Comparison of ENCODE assay signal across 8 mouse cellular contexts in the genomic region with DNA sequence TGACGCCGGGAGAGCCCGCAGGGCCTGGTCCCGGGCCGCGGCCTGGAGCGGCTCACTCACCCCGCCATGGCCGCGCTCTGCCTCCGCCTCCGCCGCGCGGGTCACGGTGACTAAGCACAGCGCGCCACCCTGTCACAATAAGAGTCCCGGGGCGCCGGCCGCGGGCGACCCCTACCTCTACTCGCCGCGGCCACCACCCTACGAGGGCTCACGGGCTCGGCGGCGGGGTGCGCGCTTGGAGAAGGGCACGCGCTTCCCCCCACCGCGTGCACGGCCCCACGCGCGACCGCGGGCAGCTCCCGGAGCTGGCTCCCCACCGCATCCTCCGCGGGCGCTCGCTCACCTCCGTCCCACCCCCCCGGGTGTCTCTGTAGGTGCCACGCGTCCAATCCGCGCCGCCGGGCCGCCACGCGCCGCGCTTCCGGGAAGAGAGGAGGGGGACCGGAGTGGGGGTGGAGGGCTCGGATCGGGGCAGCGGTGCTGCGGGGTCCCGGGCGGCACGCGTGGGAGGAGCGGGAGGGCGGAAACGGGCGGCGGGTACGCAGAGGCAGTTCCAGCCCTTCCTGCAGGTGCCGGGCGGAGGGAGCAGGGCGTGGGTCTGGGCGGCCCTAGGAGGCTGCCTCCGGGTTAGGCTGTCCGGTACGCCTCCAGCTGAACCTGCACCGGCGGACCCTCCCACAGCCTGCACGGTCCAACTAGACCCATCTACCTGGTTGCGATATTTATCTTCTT. TPM values are rescaled to one million over a fixed set of nuclear protein-coding genes. Genes with fewer than 3 reads are reported as not detected.
DNase-seq lines count a peak whose midpoint lies in the region; ATAC-seq and TF ChIP-seq lines count a peak whose summit lies in the region.

A gene (minus strand): TSS at position 629 of the 732 bp plus-strand sequence.

- peaks cover 14% of the 10 kb centered on the region; the same call in 1 of the 2 replicates for H3K4me1 ChIP-seq in forebrain, postnatal 0 days (ENCODE audit: insufficient read depth)
- peaks cover 17% of the 10 kb centered on the region for H3K4me1 ChIP-seq in lung, embryonic 16.5 days (replicated peaks; ENCODE audit: control insufficient read depth, insufficient read depth, low read length)

- intact Hi-C loops in heart, postnatal 36 days (cut with DNase I): loop anchor here (2.0 kb wide), 2 partner anchors 26 to 52 kb away; a partner anchor contains a TSS

- H3K4me2 ChIP-seq in forebrain, postnatal 0 days (ENCODE audit: low read depth): peak within 1 kb of the TSS; percentile 76
- H3K4me2 ChIP-seq in lung, embryonic 16.5 days (ENCODE audit: low read depth, low read length): peak within 1 kb of the TSS; percentile 73

- under 1% methylated on average over 70 of the region's 90 CpGs for WGBS in forebrain, postnatal 0 days
- under 1% methylated on average over 55 of the region's 90 CpGs for WGBS in lung, embryonic 16.5 days

- H3K4me3 ChIP-seq in forebrain, postnatal 0 days (ENCODE audit: low read depth, low read length): peak within 1 kb of the TSS; percentile 82
- H3K4me3 ChIP-seq in layer of hippocampus, adult 2 months: peak within 1 kb of the TSS; percentile 82
- H3K4me3 ChIP-seq in lung, embryonic 16.5 days (ENCODE audit: low read length): peak within 1 kb of the TSS; percentile 95

- no peak; the same call in 1 of the 2 replicates for TF ChIP-seq CTCF in forebrain, postnatal 0 days (IDR thresholded peaks at IDR 0.05; ENCODE audit: low read depth)
- no peak; the same call in 1 of the 2 replicates for TF ChIP-seq CTCF in layer of hippocampus, adult 2 months (conservative IDR thresholded peaks at IDR 0.05)

- H3K27me3 ChIP-seq in forebrain, postnatal 0 days (ENCODE audit: insufficient read depth, low read length): peaks cover 7% of the 10 kb centered on the region
- H3K27me3 ChIP-seq in lung, embryonic 16.5 days (ENCODE audit: control insufficient read depth, insufficient read depth, low read depth, low read length): peaks cover 20% of the 10 kb centered on the region

- DNase-seq in ES-CJ7 (ENCODE audit: low read depth, low spot score): peak; percentile 66
- peak; percentile 77 to 88 for DNase-seq in cerebellum, adult 18-20 months
- DNase-seq in forebrain, postnatal 0 days: peak; percentile 81
- DNase-seq in heart, postnatal 36 days: peak; percentile 85 to 91
- DNase-seq in layer of hippocampus, adult 2 months (ENCODE audit: low spot score in 2 of 2): peak; percentile 45 to 66
- DNase-seq in ovary, postnatal 10 days (ENCODE audit: low spot score): peak; percentile 68
- peak; percentile 83 to 85 for DNase-seq in thymus, postnatal 10 days (ENCODE audit: low spot score in 2 of 2)

- peaks cover 2% of the 10 kb centered on the region; the same call in 1 of the 2 replicates for H3K36me3 ChIP-seq in forebrain, postnatal 0 days (ENCODE audit: insufficient read depth)
- peaks cover 12% of the 10 kb centered on the region for H3K36me3 ChIP-seq in lung, embryonic 16.5 days (ENCODE audit: control insufficient read depth, insufficient read depth, low read length)

- ATAC-seq in forebrain, postnatal 0 days: peak; percentile 85
- peak; percentile 93 for ATAC-seq in lung, embryonic 16.5 days (ENCODE audit: low read depth)

- H3K27ac ChIP-seq in forebrain, postnatal 0 days (ENCODE audit: low read depth, low read length): peak within 1 kb of the TSS; percentile 85
- H3K27ac ChIP-seq in layer of hippocampus, adult 2 months: peak within 1 kb of the TSS; percentile 99
- H3K27ac ChIP-seq in lung, embryonic 16.5 days (ENCODE audit: low read length): peak within 1 kb of the TSS; percentile 83

- peak within 1 kb of the TSS; percentile 95 for H3K9ac ChIP-seq in forebrain, postnatal 0 days
- peak within 1 kb of the TSS; percentile 100 for H3K9ac ChIP-seq in lung, embryonic 16.5 days (ENCODE audit: low read length)

- no peaks in the 10 kb centered on the region for H3K9me3 ChIP-seq in forebrain, postnatal 0 days (ENCODE audit: low read length)
- H3K9me3 ChIP-seq in lung, embryonic 16.5 days (ENCODE audit: control insufficient read depth, low read length): peaks cover 4% of the 10 kb centered on the region; the same call in 1 of the 2 replicates

RNA-seq across cellular contexts. Expression of the gene that starts here (rescaled TPM):
- total RNA-seq in forebrain, postnatal 0 days (2014; rRNA removed): 68.9 and 72.7 TPM in 2 replicates
- 60.0 and 67.0 TPM in 2 replicates for polyA plus RNA-seq in forebrain, postnatal 0 days (2015; fragmentation: Nextera tagmentation; extraction: Ambion mirVana)
- total RNA-seq in heart, postnatal 36 days (2021): 10 to 100 TPM; 41.9 to 43.1 TPM
- 10 to 100 TPM; 56.7 to 60.6 TPM for total RNA-seq in layer of hippocampus, adult 2 months (2021)
- 60.4 and 61.3 TPM in 2 replicates for polyA plus RNA-seq in lung, embryonic 16.5 days (2015; fragmentation: Nextera tagmentation; extraction: Ambion mirVana)

Comparison
In these comparisons a context has a peak if more than half of its experiments do, and no peak if none do; other contexts are left out.
1. Peak in every context shown above with its lines: DNase-seq, ATAC-seq, H3K4me3 ChIP-seq and H3K27ac ChIP-seq.